Mouse (Mus musculus): ENCODE measurements around the gene Fam167b. TPM values are rescaled to one million over a fixed set of nuclear protein-coding genes. Genes with fewer than 3 reads are reported as not detected.
A peak's percentile ranks its signal among the peaks of the same experiment; 100 is the strongest.

The Fam167b gene
- polyA plus RNA-seq, 1 experiment from 2014 or later: 0.35 TPM

- Histone ChIP-seq H3K36me3 (peaks cover 39% of the 10 kb centered on the region), H3K27me3 (0 out of 2 replicates have a peak, but pooled peaks cover 2% of the 10 kb centered on the region), H3K4me2 (replicated peaks) (no peak overlapping the region), H3K4me3 (replicated peaks) (no peak overlapping the region), H3K9me3 (no peaks in the 10 kb centered on the region), H3K4me1 (replicated peaks) (peaks cover 9% of the 10 kb centered on the region; the same call in 1 of the 2 replicates), H3K9ac (replicated peaks) (no peak overlapping the region), H3K27ac (no peak overlapping the region)
- no peak for ATAC-seq
- WGBS: 81% methylated on average over 4 of the region's 4 CpGs
These were observed 10.5 kb upstream of the Fam167b start for GRCm38 (mm10) chr4:129588865-129589264.

- Histone ChIP-seq H3K9me3 (no peaks in the 10 kb centered on the region), H3K4me2 (replicated peaks) (no peak overlapping the region), H3K4me3 (replicated peaks) (no peak overlapping the region), H3K36me3 (peaks cover 19% of the 10 kb centered on the region), H3K4me1 (replicated peaks) (peaks cover 9% of the 10 kb centered on the region; the same call in 1 of the 2 replicates), H3K27me3 (0 out of 2 replicates have a peak, but pooled peaks cover 2% of the 10 kb centered on the region), H3K9ac (replicated peaks) (no peak overlapping the region), H3K27ac (no peak overlapping the region)
- ATAC-seq: no peak
- 42% methylated on average over 1 of the region's 1 CpGs for WGBS
These were observed 8.6 kb upstream of the Fam167b start for GRCm38 (mm10) chr4:129586943-129587342.

DNA sequence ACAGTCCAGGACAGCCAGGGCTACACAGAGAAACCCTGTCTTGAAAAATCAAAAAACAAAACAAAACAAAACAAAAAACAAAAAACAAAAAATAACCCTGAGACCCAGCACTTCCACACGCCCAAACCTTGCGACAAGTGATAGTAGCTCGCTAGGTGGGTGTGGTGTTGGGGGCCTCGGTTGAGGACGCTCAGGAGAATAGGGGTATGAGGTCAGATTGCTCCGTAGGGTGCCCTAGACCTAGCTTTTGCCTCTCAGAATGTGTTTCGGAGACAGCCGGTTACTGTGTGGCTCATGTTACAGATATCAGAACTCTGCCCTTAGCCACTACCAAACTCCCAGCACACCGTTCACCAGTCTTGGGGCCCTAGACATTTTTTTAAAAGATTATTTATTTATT is 7.4 kb upstream of the Fam167b start:
- no peak for ATAC-seq
- peaks cover 9% of the 10 kb centered on the region; the same call in 1 of the 2 replicates for H3K4me1 ChIP-seq (replicated peaks)
- H3K36me3 ChIP-seq: peaks cover 8% of the 10 kb centered on the region
- no peaks in the 10 kb centered on the region for H3K9me3 ChIP-seq
- 85% methylated on average over 9 of the region's 9 CpGs for WGBS
- H3K4me3 ChIP-seq (replicated peaks): no peak overlapping the region
- no peak overlapping the region; the same call in 1 of the 2 replicates for H3K4me2 ChIP-seq (replicated peaks)
- H3K27ac ChIP-seq: no peak overlapping the region
- H3K9ac ChIP-seq (replicated peaks): no peak overlapping the region
- 0 out of 2 replicates have a peak, but pooled peaks cover 2% of the 10 kb centered on the region for H3K27me3 ChIP-seq

DNA sequence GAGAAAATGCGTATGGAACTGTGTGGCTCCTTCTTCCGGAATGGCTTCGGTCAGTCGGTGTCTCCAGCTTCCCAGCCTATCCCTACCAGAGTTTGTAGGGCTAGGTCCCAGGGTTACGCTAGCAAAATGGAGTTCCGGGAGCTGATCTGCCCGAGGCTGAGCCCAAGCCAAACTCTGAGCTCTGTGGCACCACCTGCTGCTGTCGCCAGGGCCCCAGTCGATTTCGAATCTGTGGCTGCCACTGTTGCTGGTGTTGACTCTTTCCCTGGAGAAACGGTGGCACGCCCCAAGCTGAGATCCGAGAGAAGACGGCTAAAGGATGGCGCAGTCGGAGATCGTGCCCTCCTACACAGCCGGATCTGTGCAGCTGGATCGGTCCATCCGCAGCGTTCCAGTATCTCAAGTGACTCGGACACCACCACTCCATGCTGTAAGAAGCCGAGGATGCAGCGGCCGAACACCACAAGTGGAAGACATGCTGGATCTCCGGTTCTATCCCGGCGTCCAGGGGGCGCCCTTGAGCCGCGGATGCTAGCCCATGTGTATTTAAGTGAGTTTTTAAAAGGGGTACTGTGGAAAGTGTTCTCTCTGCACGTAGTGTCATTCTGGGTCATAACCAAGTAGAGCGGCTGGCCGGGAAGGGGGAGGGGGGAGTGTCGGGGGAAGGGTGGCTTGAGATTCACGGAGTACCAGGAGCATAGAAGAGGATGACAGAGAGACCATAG is 6.7 kb upstream of the Fam167b start:
- H3K9me3 ChIP-seq: no peaks in the 10 kb centered on the region
- 0 out of 2 replicates have a peak, but pooled peaks cover under 1% of the 10 kb centered on the region for H3K36me3 ChIP-seq
- H3K9ac ChIP-seq (replicated peaks): peak overlapping the region; percentile 50
- ATAC-seq: peak; percentile 60; the same call in 1 of the 2 replicates
- H3K27me3 ChIP-seq: 0 out of 2 replicates have a peak, but pooled peaks cover 2% of the 10 kb centered on the region
- peaks cover 9% of the 10 kb centered on the region; the same call in 1 of the 2 replicates for H3K4me1 ChIP-seq (replicated peaks)
- WGBS: 3% methylated on average over 36 of the region's 36 CpGs
- peak overlapping the region; percentile 57 for H3K4me2 ChIP-seq (replicated peaks)
- peak overlapping the region; percentile 34 for H3K4me3 ChIP-seq (replicated peaks)
- H3K27ac ChIP-seq: no peak overlapping the region

DNA sequence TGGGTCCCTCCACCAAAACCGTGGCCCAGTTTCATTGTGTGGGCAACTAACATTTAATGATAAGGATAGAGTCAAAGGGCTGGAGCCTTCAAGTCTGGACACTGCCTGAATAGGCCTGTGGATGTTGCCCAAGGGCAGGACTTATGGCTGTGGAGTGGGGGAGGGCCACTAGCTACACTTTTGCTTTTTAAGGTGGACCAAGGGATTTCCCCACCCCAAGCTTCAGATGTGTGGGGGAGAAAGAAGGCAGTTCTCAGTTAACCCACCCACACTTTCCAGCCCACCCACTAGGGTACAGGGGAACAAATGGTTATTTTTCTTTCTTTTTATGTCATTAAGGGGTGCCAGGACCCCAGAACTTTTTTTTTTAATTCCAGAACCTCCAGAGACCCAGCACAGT is 6.0 kb upstream of the Fam167b start:
- H3K27ac ChIP-seq: no peak overlapping the region
- 0 out of 2 replicates have a peak, but pooled peaks cover 2% of the 10 kb centered on the region for H3K27me3 ChIP-seq
- no peaks in the 10 kb centered on the region for H3K36me3 ChIP-seq
- H3K4me3 ChIP-seq (replicated peaks): no peak overlapping the region
- H3K9ac ChIP-seq (replicated peaks): no peak overlapping the region
- WGBS: 78% methylated on average over 1 of the region's 1 CpGs
- H3K4me2 ChIP-seq (replicated peaks): peak overlapping the region; percentile 57
- peaks cover 9% of the 10 kb centered on the region; the same call in 1 of the 2 replicates for H3K4me1 ChIP-seq (replicated peaks)
- ATAC-seq: no peak
- no peaks in the 10 kb centered on the region for H3K9me3 ChIP-seq

DNA sequence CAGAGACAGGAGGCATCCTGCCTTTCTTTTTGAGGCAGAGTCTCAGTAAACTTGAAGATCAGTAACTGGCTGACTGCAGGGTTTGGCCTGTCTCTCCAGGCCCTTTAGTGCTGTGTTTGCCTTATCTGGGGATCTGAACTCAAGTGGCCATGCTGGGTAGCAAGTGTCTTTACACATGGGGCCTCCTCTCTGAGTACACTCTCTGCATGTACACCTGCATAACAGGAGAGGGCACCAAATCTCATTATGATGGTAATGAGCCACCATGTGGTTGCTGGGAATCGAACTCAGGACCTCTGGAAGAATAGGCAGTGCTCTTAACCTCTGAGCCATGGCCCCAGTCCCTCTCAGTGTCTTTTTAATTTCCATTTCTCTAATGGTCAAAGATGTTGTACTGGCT is 3.9 kb upstream of the Fam167b start:
- Histone ChIP-seq H3K27ac (no peak overlapping the region), H3K4me2 (replicated peaks) (no peak overlapping the region), H3K4me1 (replicated peaks) (peaks cover 10% of the 10 kb centered on the region; the same call in 1 of the 2 replicates), H3K4me3 (replicated peaks) (no peak overlapping the region), H3K36me3 (no peaks in the 10 kb centered on the region), H3K9me3 (no peaks in the 10 kb centered on the region), H3K9ac (replicated peaks) (no peak overlapping the region), H3K27me3 (0 out of 2 replicates have a peak, but pooled peaks cover 2% of the 10 kb centered on the region)
- no peak for ATAC-seq
- 79% methylated on average over 1 of the region's 1 CpGs for WGBS

- Histone ChIP-seq H3K36me3 (no peaks in the 10 kb centered on the region), H3K9ac (replicated peaks) (no peak overlapping the region), H3K4me1 (replicated peaks) (peaks cover 15% of the 10 kb centered on the region; the same call in 1 of the 2 replicates), H3K9me3 (no peaks in the 10 kb centered on the region), H3K4me3 (replicated peaks) (no peak overlapping the region), H3K27ac (no peak overlapping the region), H3K4me2 (replicated peaks) (no peak overlapping the region), H3K27me3 (0 out of 2 replicates have a peak, but pooled peaks cover 2% of the 10 kb centered on the region)
- WGBS: 70% methylated on average over 7 of the region's 7 CpGs
- ATAC-seq: no peak
These were observed 2.0 kb upstream of the Fam167b start for GRCm38 (mm10) chr4:129580347-129580746.

DNA sequence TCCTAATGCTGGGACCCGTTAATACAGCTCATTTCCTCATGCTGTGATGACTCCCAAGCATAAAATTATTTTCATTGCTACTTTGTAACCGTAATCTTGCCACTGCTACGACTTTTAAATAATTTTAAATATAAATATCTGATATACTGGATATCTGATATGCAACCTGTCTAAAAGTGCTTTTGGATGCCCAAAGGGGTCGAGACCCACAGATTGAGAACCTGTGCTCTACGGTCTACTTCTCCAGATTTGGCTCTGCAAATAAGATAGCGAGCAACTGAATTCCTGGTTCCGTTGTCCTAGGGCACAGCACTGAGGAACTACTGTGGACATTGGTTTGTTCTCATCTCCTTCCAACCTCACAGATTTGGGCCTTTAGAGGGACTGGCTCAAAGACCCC is 661 bp downstream of the Fam167b start:
- ATAC-seq: no peak

GRCm38 (mm10) chr4:129576863-129577491 is 1.4 kb downstream of the Fam167b start:
- Histone ChIP-seq H3K9me3 (no peaks in the 10 kb centered on the region), H3K4me1 (replicated peaks) (peaks cover 6% of the 10 kb centered on the region; the same call in 1 of the 2 replicates), H3K27me3 (no peaks in the 10 kb centered on the region), H3K9ac (replicated peaks) (peak overlapping the region; percentile 11; the same call in 1 of the 2 replicates), H3K36me3 (no peaks in the 10 kb centered on the region), H3K27ac (no peak overlapping the region), H3K4me2 (replicated peaks) (peak overlapping the region; percentile 19; the same call in 1 of the 2 replicates), H3K4me3 (replicated peaks) (no peak overlapping the region)
- 26% methylated on average over 21 of the region's 21 CpGs for WGBS
- peak; percentile 50; the same call in 1 of the 2 replicates for ATAC-seq

More for the DNA sequence above, 661 bp downstream of the Fam167b start:
- Histone ChIP-seq H3K27me3 (no peaks in the 10 kb centered on the region), H3K9ac (replicated peaks) (no peak overlapping the region), H3K4me3 (replicated peaks) (no peak overlapping the region), H3K9me3 (no peaks in the 10 kb centered on the region), H3K4me1 (replicated peaks) (peaks cover 6% of the 10 kb centered on the region; the same call in 1 of the 2 replicates), H3K36me3 (no peaks in the 10 kb centered on the region), H3K27ac (no peak overlapping the region), H3K4me2 (replicated peaks) (no peak overlapping the region)
- 81% methylated on average over 7 of the region's 7 CpGs for WGBS

DNA sequence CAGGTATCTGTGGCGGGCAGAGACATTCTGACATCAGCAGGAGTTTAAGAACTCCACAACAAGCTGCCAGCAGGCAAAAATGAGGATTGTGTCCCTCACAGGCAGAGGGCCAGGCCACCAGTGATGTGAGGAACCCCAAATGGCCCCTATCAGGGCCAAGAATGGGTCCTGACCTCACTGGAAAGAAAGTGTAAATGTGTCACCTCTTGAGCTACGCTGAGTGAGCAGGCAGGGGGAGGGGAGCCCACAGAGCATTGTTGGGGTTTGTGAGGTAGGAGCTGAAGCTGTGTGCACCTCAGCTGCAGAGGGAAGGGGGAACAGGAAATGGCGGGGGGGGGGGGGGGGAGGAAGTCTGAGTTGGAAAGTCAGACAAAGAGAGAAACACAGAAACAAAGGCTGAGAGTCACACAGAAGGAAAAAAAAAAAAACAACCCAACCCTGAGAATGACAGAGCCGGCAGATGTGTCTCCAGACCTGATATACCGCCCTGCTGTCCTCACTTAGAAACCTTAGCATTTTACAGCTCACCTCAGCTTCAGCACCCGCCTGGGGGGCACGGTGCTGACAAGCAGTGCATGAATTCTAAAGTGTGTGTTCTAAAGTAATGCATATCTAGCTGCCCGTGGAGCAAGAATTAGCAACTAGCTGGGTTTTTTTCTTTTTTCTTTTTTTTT is 3.0 kb downstream of the Fam167b start:
- no peak for ATAC-seq
- no peaks in the 10 kb centered on the region for H3K27me3 ChIP-seq
- H3K4me3 ChIP-seq (replicated peaks): no peak overlapping the region
- H3K4me2 ChIP-seq (replicated peaks): no peak overlapping the region
- H3K9ac ChIP-seq (replicated peaks): no peak overlapping the region
- no peak overlapping the region for H3K27ac ChIP-seq
- H3K4me1 ChIP-seq (replicated peaks): peaks cover 6% of the 10 kb centered on the region; the same call in 1 of the 2 replicates
- 59% methylated on average over 7 of the region's 8 CpGs for WGBS
- no peaks in the 10 kb centered on the region for H3K36me3 ChIP-seq
- no peaks in the 10 kb centered on the region for H3K9me3 ChIP-seq

DNA sequence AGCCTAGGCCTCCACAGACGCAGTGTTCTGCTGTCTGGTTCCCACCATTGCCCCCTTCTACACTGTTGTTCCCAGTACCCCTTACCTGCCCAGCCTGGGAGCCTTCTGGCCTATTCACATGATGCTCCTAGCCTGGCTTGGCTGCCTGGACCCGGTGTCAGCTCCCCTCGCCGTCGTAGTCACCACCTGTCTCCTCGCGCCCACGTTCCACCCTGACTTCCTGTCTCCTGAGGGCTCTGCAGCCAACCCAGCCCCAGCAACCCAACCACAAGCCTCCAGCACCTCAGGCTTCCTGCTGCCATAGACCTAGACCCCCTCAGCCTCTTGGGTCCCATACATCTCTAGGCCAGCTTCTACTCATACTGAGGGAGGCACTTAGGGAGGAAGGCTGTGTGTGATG is 4.9 kb downstream of the Fam167b start, which contains the start of gene Lck:
Gene Lck, minus strand, starts transcription at position 212 of the 400 bp plus-strand sequence.
- H3K27me3 ChIP-seq: no peaks in the 10 kb centered on the region
- H3K9me3 ChIP-seq: no peaks in the 10 kb centered on the region
- H3K4me3 ChIP-seq (replicated peaks): no peak within 1 kb of the TSS
- H3K4me2 ChIP-seq (replicated peaks): no peak within 1 kb of the TSS
- H3K9ac ChIP-seq (replicated peaks): no peak within 1 kb of the TSS
- no peaks in the 10 kb centered on the region for H3K36me3 ChIP-seq
- 92% methylated on average over 8 of the region's 8 CpGs for WGBS
- peaks cover 6% of the 10 kb centered on the region; the same call in 1 of the 2 replicates for H3K4me1 ChIP-seq (replicated peaks)
- H3K27ac ChIP-seq: no peak within 1 kb of the TSS
- no peak for ATAC-seq

All from midbrain, embryonic 13.5 days (tissue).